Mouse (Mus musculus) forebrain, embryonic 11.5 days (tissue): ENCODE data around the gene Urgcp. TPM values are rescaled to one million over a fixed set of nuclear protein-coding genes. Genes with fewer than 3 reads are reported as not detected.

Experiments
- ATAC-seq: fragments of 200-750 bp; cut with Nextera tagmentation; replicated peaks from 2 replicates; pipeline ENCODE4 v1.8.0; 2017; ENCODE audit warnings: moderate TSS enrichment; ENCODE audit not compliant: low FRiP score
- DNase-seq: peaks from one replicate; pipeline ENCODE4 v3.0.0-alpha.2; 2017; ENCODE audit warnings: low spot score
- H3K27ac ChIP-seq: fragments of 300-500 bp; sonication (generic); 2 replicates; pipeline ENCODE4 v1.5.1; 2014; ENCODE audit warnings: low read depth, low read length
- H3K27me3 ChIP-seq: fragments of 300-500 bp; sonication (generic); 2 replicates; pipeline ENCODE4 v1.6.1; 2014; ENCODE audit warnings: mild to moderate bottlenecking, low read length, mixed read lengths; ENCODE audit not compliant: control insufficient read depth, insufficient read depth
- H3K36me3 ChIP-seq: fragments of 300-500 bp; sonication (generic); 2 replicates; pipeline ENCODE4 v1.6.1; 2014; ENCODE audit warnings: mild to moderate bottlenecking, low read length, moderate library complexity, mixed read lengths; ENCODE audit not compliant: control insufficient read depth, insufficient read depth
- H3K4me1 ChIP-seq: fragments of 300-500 bp; sonication (generic); replicated peaks from 2 replicates; pipeline ENCODE4 v1.6.1; 2014; ENCODE audit warnings: low read length, mixed read lengths; ENCODE audit not compliant: control insufficient read depth, insufficient read depth
- H3K4me2 ChIP-seq: fragments of 300-500 bp; sonication (generic); 2 replicates; pipeline ENCODE4 v1.6.1; 2014; ENCODE audit warnings: low read depth, mild to moderate bottlenecking, low read length, moderate library complexity, mixed read lengths; ENCODE audit not compliant: severe bottlenecking
- H3K4me3 ChIP-seq: fragments of 300-500 bp; sonication (generic); 2 replicates; pipeline ENCODE4 v1.5.1; 2014; ENCODE audit warnings: low read depth, low read length
- H3K9ac ChIP-seq: fragments of 300-500 bp; sonication (generic); 2 replicates; pipeline ENCODE4 v1.6.1; 2014; ENCODE audit warnings: low read length
- H3K9me3 ChIP-seq: fragments of 300-500 bp; sonication (generic); 2 replicates; pipeline ENCODE4 v1.6.1; 2016; ENCODE audit warnings: low read length, mixed read lengths; ENCODE audit not compliant: control insufficient read depth
- WGBS: fragments of 180-500 bp; shearing (Covaris S2); extraction: QIAGEN DNeasy Blood & Tissue Kit; methylation state at CpG from one replicate; pipeline ENCODE4 v1.1.7; 2014; 5-methylcytosine and 5-hydroxymethylcytosine counted together
- polyA plus RNA-seq: library from polyadenylated mRNA; unstranded; fragments of >200 nt; fragmentation: Nextera tagmentation; extraction: Ambion mirVana; gene quantifications from 2 replicates; pipeline ENCODE4 v1.2.1, GENCODE M21; 2014

Urgcp gene
- polyA plus RNA-seq, 1 experiment from 2014 or later, result 20.1 TPM

- Histone ChIP-seq H3K9me3 (no peaks in the 10 kb centered on the region), H3K4me2 (no peak overlapping the region), H3K4me1 (peaks cover 2% of the 10 kb centered on the region; the same call in 1 of the 2 replicates), H3K9ac (no peak overlapping the region), H3K27me3 (no peaks in the 10 kb centered on the region), H3K36me3 (no peaks in the 10 kb centered on the region), H3K27ac (no peak overlapping the region), H3K4me3 (no peak overlapping the region)
- 80% methylated on average over 5 of the region's 5 CpGs for WGBS
- DNase-seq, result peak; percentile 44
- ATAC-seq, result no peak
Observed at GRCm38 (mm10) chr11:5738888-5739632, 23.1 kb downstream of the Urgcp start.

- H3K36me3 ChIP-seq, result no peaks in the 10 kb centered on the region
- H3K4me2 ChIP-seq, result no peak overlapping the region
- H3K27ac ChIP-seq, result no peak overlapping the region
- ATAC-seq (no peak), DNase-seq (peak; percentile 18)
- peaks cover 2% of the 10 kb centered on the region; the same call in 1 of the 2 replicates for H3K4me1 ChIP-seq
- no peaks in the 10 kb centered on the region for H3K27me3 ChIP-seq
- H3K4me3 ChIP-seq, result no peak overlapping the region
- WGBS, result 90% methylated on average over 5 of the region's 5 CpGs
- no peaks in the 10 kb centered on the region for H3K9me3 ChIP-seq
- no peak overlapping the region for H3K9ac ChIP-seq
Observed at GRCm38 (mm10) chr11:5737137-5737536, 25.0 kb downstream of the Urgcp start.

- Histone ChIP-seq H3K27ac (no peak overlapping the region), H3K9ac (no peak overlapping the region), H3K4me1 (no peaks in the 10 kb centered on the region), H3K4me3 (no peak overlapping the region), H3K36me3 (no peaks in the 10 kb centered on the region), H3K4me2 (no peak overlapping the region), H3K9me3 (no peaks in the 10 kb centered on the region), H3K27me3 (no peaks in the 10 kb centered on the region)
- ATAC-seq, result no peak
- 97% methylated on average over 4 of the region's 4 CpGs for WGBS
- peak; percentile 35 for DNase-seq
Observed at GRCm38 (mm10) chr11:5734323-5734722, 27.9 kb downstream of the Urgcp start.

GRCm38 (mm10) chr11:5732401-5732800 is 29.8 kb downstream of the Urgcp start:
- no peaks in the 10 kb centered on the region for H3K9me3 ChIP-seq
- H3K27ac ChIP-seq, result no peak overlapping the region
- DNase-seq, result peak; percentile 36
- H3K27me3 ChIP-seq, result no peaks in the 10 kb centered on the region
- ATAC-seq, result no peak
- H3K4me3 ChIP-seq, result no peak overlapping the region
- H3K4me2 ChIP-seq, result no peak overlapping the region
- H3K9ac ChIP-seq, result no peak overlapping the region
- H3K36me3 ChIP-seq, result no peaks in the 10 kb centered on the region
- WGBS, result 80% methylated on average over 5 of the region's 5 CpGs
- H3K4me1 ChIP-seq, result no peaks in the 10 kb centered on the region

GRCm38 (mm10) chr11:5729582-5729981 is 32.6 kb downstream of the Urgcp start:
- peak; percentile 5 for DNase-seq
- H3K9me3 ChIP-seq, result no peaks in the 10 kb centered on the region
- H3K9ac ChIP-seq, result no peak overlapping the region
- no peaks in the 10 kb centered on the region for H3K4me1 ChIP-seq
- no peak for ATAC-seq
- no peaks in the 10 kb centered on the region for H3K27me3 ChIP-seq
- WGBS, result 94% methylated on average over 9 of the region's 9 CpGs
- H3K4me3 ChIP-seq, result no peak overlapping the region
- no peaks in the 10 kb centered on the region for H3K36me3 ChIP-seq
- H3K4me2 ChIP-seq, result no peak overlapping the region
- H3K27ac ChIP-seq, result no peak overlapping the region

- peaks cover 3% of the 10 kb centered on the region for H3K36me3 ChIP-seq
- DNase-seq (no peak), ATAC-seq (no peak)
- H3K9ac ChIP-seq, result no peak overlapping the region
- H3K4me1 ChIP-seq, result no peaks in the 10 kb centered on the region
- no peak overlapping the region for H3K4me2 ChIP-seq
- 92% methylated on average over 12 of the region's 12 CpGs for WGBS
- H3K27ac ChIP-seq, result no peak overlapping the region
- no peaks in the 10 kb centered on the region for H3K9me3 ChIP-seq
- no peaks in the 10 kb centered on the region for H3K27me3 ChIP-seq
- H3K4me3 ChIP-seq, result no peak overlapping the region
Observed at GRCm38 (mm10) chr11:5718611-5719354, 43.4 kb downstream of the Urgcp start.

- no peaks in the 10 kb centered on the region for H3K9me3 ChIP-seq
- H3K4me1 ChIP-seq, result no peaks in the 10 kb centered on the region
- 94% methylated on average over 34 of the region's 34 CpGs for WGBS
- no peak overlapping the region for H3K4me3 ChIP-seq
- H3K27me3 ChIP-seq, result no peaks in the 10 kb centered on the region
- ATAC-seq (no peak), DNase-seq (no peak)
- H3K27ac ChIP-seq, result no peak overlapping the region
- no peak overlapping the region for H3K9ac ChIP-seq
- no peak overlapping the region for H3K4me2 ChIP-seq
- peaks cover 3% of the 10 kb centered on the region for H3K36me3 ChIP-seq
Observed at GRCm38 (mm10) chr11:5716938-5717705, 45.1 kb downstream of the Urgcp start.

GRCm38 (mm10) chr11:5716246-5716645 is 45.9 kb downstream of the Urgcp start:
- no peak for DNase-seq
- H3K36me3 ChIP-seq, result peaks cover 3% of the 10 kb centered on the region

More at GRCm38 (mm10) chr11:5716246-5716645, 45.9 kb downstream of the Urgcp start:
- no peaks in the 10 kb centered on the region for H3K27me3 ChIP-seq
- H3K9me3 ChIP-seq, result no peaks in the 10 kb centered on the region
- no peak overlapping the region for H3K4me3 ChIP-seq
- H3K4me2 ChIP-seq, result no peak overlapping the region
- H3K9ac ChIP-seq, result no peak overlapping the region
- ATAC-seq, result no peak
- H3K27ac ChIP-seq, result no peak overlapping the region
- H3K4me1 ChIP-seq, result no peaks in the 10 kb centered on the region
- WGBS, result 90% methylated on average over 11 of the region's 11 CpGs
